Mouse (Mus musculus): Measurements from ENCODE around the gene Arhgap9. TPM values are rescaled to one million over a fixed set of nuclear protein-coding genes. Genes with fewer than 3 reads are reported as not detected.

The Arhgap9 gene
- polyA plus RNA-seq, 1 experiment from 2014 or later: 0.81 TPM

DNA sequence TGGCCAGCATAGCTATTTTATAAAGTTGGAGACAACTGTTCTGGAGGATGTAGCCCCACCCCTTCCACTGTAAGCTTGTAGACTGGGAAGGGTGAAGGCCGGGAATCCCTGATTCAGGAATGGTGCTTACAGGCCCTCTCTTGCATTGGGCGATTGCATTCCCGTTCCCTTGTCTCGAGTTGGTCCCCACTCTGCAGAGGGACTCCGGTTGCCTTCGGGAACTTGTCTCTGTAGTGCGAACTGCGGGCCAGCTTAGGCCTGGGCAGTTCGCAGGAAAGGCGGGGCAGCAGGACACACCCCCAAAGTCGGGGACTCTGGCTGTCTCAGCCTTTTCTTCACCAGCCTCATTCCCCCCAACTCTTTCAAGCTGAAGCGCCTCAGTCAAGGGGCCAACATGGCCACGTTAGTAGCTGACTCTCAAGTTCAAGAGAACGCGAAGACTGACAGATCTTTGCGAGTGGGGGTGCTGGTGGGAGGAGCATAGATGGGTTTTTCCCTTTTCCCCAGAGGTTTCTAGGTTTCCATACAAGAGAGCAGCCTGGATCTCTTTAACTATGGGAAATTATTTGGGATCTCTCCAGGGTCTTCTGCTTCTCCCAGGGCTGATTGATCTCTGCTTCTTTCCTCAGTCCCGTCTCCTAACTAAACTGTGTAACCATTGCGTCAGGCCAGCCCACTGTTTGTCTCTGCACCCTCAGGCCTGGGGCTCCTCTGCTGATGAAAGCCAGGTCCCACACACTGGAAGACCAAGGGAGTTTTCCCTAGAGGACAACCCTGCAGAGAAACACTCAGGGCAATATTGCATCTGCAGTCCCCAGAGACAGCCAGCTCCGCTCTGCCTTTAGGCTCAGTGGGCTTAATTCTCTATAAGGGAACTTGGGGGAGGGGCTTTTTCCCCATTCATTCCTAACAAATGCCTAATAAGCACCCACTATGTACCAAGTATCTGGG lies 30.6 kb upstream of the Arhgap9 start:
- Histone ChIP-seq H3K4me3 (ENCODE audit: low read length) (peak overlapping the region; percentile 76), H3K4me2 (ENCODE audit: low read length) (peak overlapping the region; percentile 92), H3K4me1 (ENCODE audit: control insufficient read depth, insufficient read depth, low read depth, low read length) (peaks cover 36% of the 10 kb centered on the region), H3K9me3 (ENCODE audit: control insufficient read depth, low read length) (no peaks in the 10 kb centered on the region), H3K9ac (ENCODE audit: low read depth, low read length) (peak overlapping the region; percentile 79), H3K36me3 (ENCODE audit: control insufficient read depth, insufficient read depth, low read length) (peaks cover 16% of the 10 kb centered on the region), H3K27me3 (replicated peaks; ENCODE audit: control insufficient read depth, insufficient read depth, low read length) (no peaks in the 10 kb centered on the region), H3K27ac (ENCODE audit: low read depth, low read length) (peak overlapping the region; percentile 98)
- ATAC-seq: peak; percentile 63
- WGBS: 1% methylated on average over 19 of the region's 19 CpGs

DNA sequence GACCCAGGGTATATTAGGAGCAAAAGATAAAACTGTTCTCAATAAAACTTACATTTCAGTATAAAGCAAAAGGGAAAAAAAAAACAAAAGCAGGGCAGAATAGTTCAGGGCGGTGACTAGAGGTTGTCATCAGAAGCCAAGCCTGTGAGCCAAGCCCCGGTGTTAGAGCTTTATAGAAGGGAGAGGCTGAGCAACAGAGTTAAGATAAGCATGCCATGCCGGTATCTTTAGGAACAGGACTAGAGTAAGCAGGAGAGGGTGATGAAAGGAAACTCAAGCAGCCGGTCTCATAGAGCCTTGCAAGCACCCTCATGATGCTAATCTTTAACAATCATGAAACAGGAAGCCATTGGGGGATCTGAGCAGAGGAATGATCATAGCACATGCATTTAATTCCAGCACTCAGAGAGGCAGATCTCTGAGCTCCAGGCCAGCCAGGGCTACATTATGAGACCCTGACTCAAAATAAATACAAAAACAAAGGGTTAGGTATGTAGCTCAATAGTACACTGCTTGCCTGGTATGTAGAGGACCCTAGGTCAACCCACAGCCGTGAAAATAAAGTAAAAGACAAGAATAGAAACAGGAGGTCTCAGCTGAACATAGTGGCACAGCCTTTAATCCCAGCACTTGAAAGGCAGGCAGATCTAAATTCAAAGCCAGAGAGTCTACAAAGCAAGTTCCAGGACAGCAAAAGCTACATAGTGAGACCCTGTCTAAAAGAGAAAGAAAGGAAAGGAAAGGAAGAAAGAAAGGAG lies 29.7 kb upstream of the Arhgap9 start:
- 54% methylated on average over 5 of the region's 5 CpGs for WGBS
- no peak for ATAC-seq
- Histone ChIP-seq H3K4me3 (ENCODE audit: low read length) (peak overlapping the region; percentile 76), H3K27ac (ENCODE audit: low read depth, low read length) (no peak overlapping the region; the same call in 1 of the 2 replicates), H3K4me2 (ENCODE audit: low read length) (peak overlapping the region; percentile 92), H3K9me3 (ENCODE audit: control insufficient read depth, low read length) (no peaks in the 10 kb centered on the region), H3K36me3 (ENCODE audit: control insufficient read depth, insufficient read depth, low read length) (peaks cover 21% of the 10 kb centered on the region), H3K4me1 (ENCODE audit: control insufficient read depth, insufficient read depth, low read depth, low read length) (peaks cover 28% of the 10 kb centered on the region), H3K27me3 (replicated peaks; ENCODE audit: control insufficient read depth, insufficient read depth, low read length) (no peaks in the 10 kb centered on the region), H3K9ac (ENCODE audit: low read depth, low read length) (peak overlapping the region; percentile 79)

GRCm38 (mm10) chr10:127292987-127293538 lies 28.7 kb upstream of the Arhgap9 start:
- Histone ChIP-seq H3K9ac (ENCODE audit: low read depth, low read length) (no peak overlapping the region), H3K27me3 (replicated peaks; ENCODE audit: control insufficient read depth, insufficient read depth, low read length) (no peaks in the 10 kb centered on the region), H3K4me1 (ENCODE audit: control insufficient read depth, insufficient read depth, low read depth, low read length) (peaks cover 18% of the 10 kb centered on the region), H3K36me3 (ENCODE audit: control insufficient read depth, insufficient read depth, low read length) (peaks cover 31% of the 10 kb centered on the region), H3K27ac (ENCODE audit: low read depth, low read length) (no peak overlapping the region), H3K4me2 (ENCODE audit: low read length) (no peak overlapping the region), H3K4me3 (ENCODE audit: low read length) (no peak overlapping the region), H3K9me3 (ENCODE audit: control insufficient read depth, low read length) (no peaks in the 10 kb centered on the region)
- no peak for ATAC-seq
- whole genome bisulfite sequencing: 90% methylated on average over 6 of the region's 6 CpGs

DNA sequence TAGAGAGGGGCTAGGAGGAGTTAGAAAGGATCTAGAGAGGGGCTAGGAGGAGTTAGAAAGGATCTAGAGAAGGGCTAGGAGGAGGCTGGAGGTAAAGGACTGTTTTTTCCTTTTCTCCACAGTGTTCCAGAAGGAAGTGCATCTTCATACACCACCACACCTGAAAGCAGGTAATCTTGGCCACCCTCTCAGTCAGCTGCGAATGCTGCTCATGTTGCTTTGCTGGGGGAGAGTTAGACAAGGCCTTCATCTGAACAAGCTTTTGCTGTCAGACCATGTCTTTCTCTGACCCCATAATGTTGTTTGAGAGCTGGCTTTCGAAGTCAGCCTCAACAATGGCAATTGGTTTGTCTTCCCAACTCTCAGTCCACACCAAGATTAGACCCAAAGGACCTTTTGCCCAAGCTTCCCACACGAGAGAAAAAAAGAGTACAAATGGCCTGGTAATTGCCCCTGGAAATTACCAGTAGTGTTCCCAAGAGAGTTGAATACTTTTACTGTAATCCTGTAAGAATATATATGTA lies 28.1 kb upstream of the Arhgap9 start:
- Histone ChIP-seq H3K27ac (ENCODE audit: low read depth, low read length) (no peak overlapping the region), H3K4me2 (ENCODE audit: low read length) (no peak overlapping the region), H3K4me3 (ENCODE audit: low read length) (no peak overlapping the region), H3K27me3 (replicated peaks; ENCODE audit: control insufficient read depth, insufficient read depth, low read length) (no peaks in the 10 kb centered on the region), H3K9ac (ENCODE audit: low read depth, low read length) (no peak overlapping the region), H3K36me3 (ENCODE audit: control insufficient read depth, insufficient read depth, low read length) (peaks cover 32% of the 10 kb centered on the region), H3K9me3 (ENCODE audit: control insufficient read depth, low read length) (no peaks in the 10 kb centered on the region), H3K4me1 (ENCODE audit: control insufficient read depth, insufficient read depth, low read depth, low read length) (peaks cover 18% of the 10 kb centered on the region)
- WGBS: 86% methylated on average over 3 of the region's 3 CpGs
- ATAC-seq: no peak

DNA sequence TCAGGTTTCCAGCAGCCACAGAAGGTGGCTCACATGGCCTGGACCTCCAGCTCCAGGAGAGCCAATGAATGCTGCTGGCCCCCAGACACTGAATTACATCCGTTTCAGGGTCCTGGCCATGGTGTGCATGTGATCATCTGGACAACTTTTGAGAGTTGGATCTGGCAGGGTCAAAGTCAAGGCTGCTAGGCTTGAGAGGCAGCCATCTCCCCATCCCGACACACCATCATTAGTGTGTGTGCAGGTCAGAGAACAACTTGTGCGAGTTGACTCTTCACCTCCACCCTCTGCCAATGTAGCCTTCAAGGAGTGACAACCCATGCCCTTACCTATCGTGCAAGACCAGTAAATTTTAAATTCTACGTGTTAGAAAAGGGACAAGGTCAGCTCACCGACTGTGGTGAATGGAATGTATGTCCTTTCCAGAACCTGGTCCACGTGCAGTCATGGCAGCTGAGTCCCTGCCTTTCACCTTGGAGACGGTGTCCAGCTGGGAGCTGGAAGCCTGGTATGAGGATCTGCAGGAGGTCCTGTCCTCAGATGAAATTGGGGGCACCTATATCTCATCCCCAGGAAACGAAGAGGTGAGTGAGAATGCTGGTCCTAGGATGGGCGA lies 26.8 kb upstream of the Arhgap9 start:
- Histone ChIP-seq H3K9ac (ENCODE audit: low read depth, low read length) (no peak overlapping the region), H3K27me3 (replicated peaks; ENCODE audit: control insufficient read depth, insufficient read depth, low read length) (no peaks in the 10 kb centered on the region), H3K4me2 (ENCODE audit: low read length) (no peak overlapping the region), H3K4me1 (ENCODE audit: control insufficient read depth, insufficient read depth, low read depth, low read length) (peaks cover 13% of the 10 kb centered on the region), H3K36me3 (ENCODE audit: control insufficient read depth, insufficient read depth, low read length) (peaks cover 35% of the 10 kb centered on the region), H3K27ac (ENCODE audit: low read depth, low read length) (no peak overlapping the region), H3K4me3 (ENCODE audit: low read length) (no peak overlapping the region), H3K9me3 (ENCODE audit: control insufficient read depth, low read length) (no peaks in the 10 kb centered on the region)
- WGBS: 93% methylated on average over 10 of the region's 10 CpGs
- ATAC-seq: no peak

DNA sequence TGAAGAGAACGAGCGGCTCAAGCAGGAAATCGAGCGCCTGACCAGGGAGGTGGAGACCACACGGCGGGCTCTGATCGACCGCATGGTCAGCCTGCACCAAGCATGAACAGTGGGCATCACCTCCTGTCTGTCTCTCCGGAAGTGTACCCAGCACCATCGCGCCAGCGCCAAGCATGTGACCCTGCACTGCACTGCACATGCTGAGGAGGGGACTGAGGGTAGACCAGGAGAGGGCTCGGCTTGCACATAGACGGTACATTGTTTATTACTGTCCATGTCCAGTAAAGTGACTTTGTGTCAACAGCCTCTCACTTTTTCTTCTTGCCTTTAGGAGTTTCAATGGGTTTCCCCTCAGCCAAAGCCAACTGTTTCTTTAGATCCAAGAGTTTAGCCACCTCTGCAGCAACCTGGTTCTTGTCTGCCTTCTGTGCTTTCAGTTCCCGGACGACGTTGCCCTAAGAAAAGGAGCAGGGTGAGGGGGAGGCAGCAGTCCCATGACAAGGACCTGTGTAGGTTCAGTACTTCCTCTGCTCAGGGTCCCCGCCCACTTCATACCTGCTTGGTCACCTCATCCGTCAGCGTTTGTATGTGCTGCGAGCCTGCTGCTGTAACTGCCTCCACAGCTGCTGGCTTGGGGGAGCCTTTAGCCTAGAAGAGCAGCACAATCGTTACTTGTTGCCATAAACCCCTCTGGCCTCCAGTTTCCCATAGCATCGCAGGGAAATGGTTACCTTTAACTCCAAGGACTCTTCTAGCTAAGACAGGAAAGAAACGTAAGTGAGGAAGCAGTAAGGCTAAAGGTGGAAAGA lies 25.6 kb upstream of the Arhgap9 start:
- Histone ChIP-seq H3K4me3 (ENCODE audit: low read length) (no peak overlapping the region), H3K4me1 (ENCODE audit: control insufficient read depth, insufficient read depth, low read depth, low read length) (peaks cover 12% of the 10 kb centered on the region), H3K27ac (ENCODE audit: low read depth, low read length) (no peak overlapping the region), H3K9ac (ENCODE audit: low read depth, low read length) (no peak overlapping the region), H3K36me3 (ENCODE audit: control insufficient read depth, insufficient read depth, low read length) (peaks cover 35% of the 10 kb centered on the region), H3K4me2 (ENCODE audit: low read length) (no peak overlapping the region), H3K9me3 (ENCODE audit: control insufficient read depth, low read length) (no peaks in the 10 kb centered on the region), H3K27me3 (replicated peaks; ENCODE audit: control insufficient read depth, insufficient read depth, low read length) (no peaks in the 10 kb centered on the region)
- ATAC-seq: no peak
- 92% methylated on average over 24 of the region's 24 CpGs for WGBS

- no peak overlapping the region for H3K27ac ChIP-seq (ENCODE audit: low read depth, low read length)
- H3K4me1 ChIP-seq (ENCODE audit: control insufficient read depth, insufficient read depth, low read depth, low read length): peaks cover 2% of the 10 kb centered on the region
- peaks cover 43% of the 10 kb centered on the region for H3K36me3 ChIP-seq (ENCODE audit: control insufficient read depth, insufficient read depth, low read length)
- H3K4me2 ChIP-seq (ENCODE audit: low read length): no peak overlapping the region
- 95% methylated on average over 16 of the region's 16 CpGs for whole genome bisulfite sequencing
- no peaks in the 10 kb centered on the region for H3K27me3 ChIP-seq (replicated peaks; ENCODE audit: control insufficient read depth, insufficient read depth, low read length)
- no peak overlapping the region for H3K4me3 ChIP-seq (ENCODE audit: low read length)
- H3K9ac ChIP-seq (ENCODE audit: low read depth, low read length): no peak overlapping the region
- no peak for ATAC-seq
- H3K9me3 ChIP-seq (ENCODE audit: control insufficient read depth, low read length): no peaks in the 10 kb centered on the region
These were observed 24.5 kb upstream of the Arhgap9 start for GRCm38 (mm10) chr10:127297015-127297871.

Measured in hindbrain, embryonic 16.5 days (tissue).